Mouse (Mus musculus) spleen, postnatal 0 days (tissue): ENCODE data around the gene Dapk2. TPM values are rescaled to one million over a fixed set of nuclear protein-coding genes. Genes with fewer than 3 reads are reported as not detected.

Experiments
- polyA plus RNA-seq: library from polyadenylated mRNA; unstranded; fragments of >200 nt; fragmentation: Nextera tagmentation; extraction: Ambion mirVana; gene quantifications from 2 replicates; pipeline ENCODE4 v1.2.1, GENCODE M21; 2015

Gene Dapk2
- polyA plus RNA-seq = 53.9 and 55.3 TPM in 2 replicates

DNA sequence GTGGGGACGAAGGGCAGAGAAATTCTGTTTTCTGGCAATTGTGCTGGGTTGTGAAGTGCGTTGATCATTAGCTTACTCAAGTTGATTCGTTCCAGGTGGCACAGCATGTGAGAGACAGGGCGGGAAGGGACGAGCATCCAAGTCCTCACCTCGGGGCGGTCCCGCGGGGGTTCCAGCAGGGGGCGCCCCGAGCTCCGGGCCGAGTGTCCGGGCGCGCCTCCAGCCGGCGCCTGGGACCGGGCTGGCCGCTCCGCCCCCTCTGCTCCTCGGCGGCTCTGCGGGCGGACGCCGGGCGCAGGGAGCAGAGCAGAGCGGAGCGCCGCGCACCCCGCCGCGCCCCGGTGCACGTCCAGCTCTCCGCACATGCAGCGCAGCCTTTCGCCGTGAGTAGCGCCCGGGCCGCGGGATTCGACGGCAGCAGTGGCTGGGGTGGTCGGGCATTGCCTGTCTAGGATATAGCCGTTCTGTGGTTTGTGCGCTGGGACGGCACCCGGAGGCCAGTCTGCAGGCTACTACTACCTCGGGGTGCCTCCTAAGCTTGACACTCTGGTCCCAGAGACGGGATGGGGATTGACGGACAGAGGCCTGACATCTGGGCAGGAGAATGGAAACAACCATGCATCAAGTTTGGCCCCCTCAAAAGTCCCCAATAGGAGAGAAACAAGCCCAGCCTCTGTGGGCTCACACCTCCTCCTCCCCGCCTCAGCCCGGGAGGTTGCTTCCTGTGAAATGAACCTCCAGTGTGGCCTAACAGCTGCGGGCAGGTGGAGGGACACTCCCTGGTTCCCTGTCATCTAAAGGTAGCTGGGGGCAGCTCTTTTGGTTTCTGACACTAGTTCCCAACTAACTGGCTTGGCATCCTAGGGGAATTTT, at the start of gene Dapk2:
Gene Dapk2, plus strand, starts transcription at position 266 of the 873 bp plus-strand sequence.

DNA sequence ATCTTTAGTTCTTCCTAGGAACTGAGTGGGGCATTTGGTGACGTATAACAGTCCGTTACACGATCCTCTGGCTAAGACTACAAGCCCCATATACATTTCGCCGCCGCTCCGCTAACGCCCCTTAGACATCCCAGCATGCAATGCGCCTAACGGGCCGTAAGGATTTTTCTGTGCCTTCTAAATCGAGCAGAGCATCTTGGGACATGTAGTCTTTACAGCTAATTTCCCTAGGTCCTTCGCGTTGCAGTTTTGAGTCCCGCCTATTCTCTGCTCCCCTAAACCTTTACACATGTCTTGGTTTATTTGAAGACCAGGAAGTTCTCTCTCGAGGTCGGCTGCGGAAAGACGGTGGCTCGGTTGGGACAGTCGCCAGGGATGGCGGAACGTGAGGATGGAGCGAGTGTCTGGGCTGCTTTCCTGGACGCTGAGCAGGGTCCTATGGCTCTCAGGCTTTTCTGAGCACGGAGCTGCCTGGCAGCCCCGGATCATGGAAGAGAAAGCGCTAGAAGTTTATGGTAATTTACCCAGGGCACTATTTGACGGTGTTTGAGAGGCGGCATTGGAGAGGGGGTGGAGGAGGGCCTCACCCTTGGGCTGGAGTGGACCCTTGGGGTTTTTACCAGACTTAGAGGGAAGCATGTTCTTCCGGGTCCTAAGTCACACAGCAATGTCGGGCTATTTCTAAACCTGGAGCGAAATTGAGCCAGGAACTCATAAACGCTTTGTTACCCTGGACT, 31.4 kb upstream of the Dapk2 start, which contains the start of the genes Snx1 and Ciao2a:
Gene Snx1, minus strand, starts transcription at position 132 of the 737 bp plus-strand sequence.
Gene Ciao2a, plus strand, starts transcription at position 156 of the 737 bp plus-strand sequence.

Other genes starting within 250 kb of the Dapk2 start
- 12.5 and 13.9 TPM in 2 replicates for gene Trip4, start 249.4 kb upstream of the Dapk2 start, polyA plus RNA-seq
- 7.4 and 9.8 TPM in 2 replicates for gene Csnk1g1, start 249.3 kb upstream of the Dapk2 start, polyA plus RNA-seq
- 299 and 306 TPM in 2 replicates for gene Ppib, start 98.0 kb upstream of the Dapk2 start, polyA plus RNA-seq
- gene Snx22, start 88.5 kb upstream of the Dapk2 start, polyA plus RNA-seq = 28.3 and 31.8 TPM in 2 replicates
- gene Snx1, start 31.6 kb upstream of the Dapk2 start, polyA plus RNA-seq = 76.5 and 76.8 TPM in 2 replicates
- gene Ciao2a, start 31.6 kb upstream of the Dapk2 start, polyA plus RNA-seq = 203 and 210 TPM in 2 replicates
- 34.0 and 34.1 TPM in 2 replicates for gene Herc1, start 192.2 kb downstream of the Dapk2 start, polyA plus RNA-seq